Comparison of ENCODE assay signal across 18 mouse cellular contexts in the genomic region with DNA sequence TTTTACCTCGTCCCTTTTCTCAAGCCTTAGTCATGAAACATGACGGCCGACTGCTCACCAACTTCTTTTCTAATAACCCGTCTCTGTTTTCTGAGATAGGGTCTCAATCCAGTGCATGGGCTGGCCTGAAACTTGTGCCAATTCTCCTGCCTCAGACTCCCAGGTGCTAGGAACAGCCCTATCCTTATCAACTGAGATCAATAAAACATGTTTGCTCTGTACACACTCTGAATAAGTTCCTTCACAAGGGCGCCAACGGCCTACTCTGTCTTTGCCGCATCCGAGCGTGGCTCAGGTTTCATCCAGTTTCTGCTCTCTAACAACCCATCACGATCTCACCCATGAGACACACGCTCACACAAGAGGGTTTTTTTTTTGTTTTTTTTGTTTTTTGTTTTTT.
"Had no signal": no experiment of that assay in that cellular context is flagged by ENCODE, and none has a peak within 500 bp of the region (broad histone marks: within the 10 kb centered on the region; RNA-seq: fewer than 3 reads in every experiment).

No protein-coding gene starts in this region.

- H3K9ac ChIP-seq: limb, embryonic 13.5 days; liver, embryonic 12.5 days; liver, embryonic 15.5 days; lung, embryonic 14.5 days; midbrain, embryonic 13.5 days had no signal

- H3K27me3 ChIP-seq: limb, embryonic 13.5 days; liver, embryonic 12.5 days; liver, embryonic 15.5 days; megakaryocyte, embryonic 14.5 days; midbrain, embryonic 13.5 days had no signal

- DNase-seq: kidney, adult 2 months; layer of hippocampus, adult 9-11 months; lung, embryonic 14.5 days; lung, postnatal 10 days; lung, postnatal 36 days; thymus, postnatal 25 days had no signal

- ATAC-seq: inflammation-experienced regulatory T-cells, adult 6 months; liver, embryonic 12.5 days; midbrain, embryonic 13.5 days; midbrain, embryonic 16.5 days had no signal

- H3K4me3 ChIP-seq: layer of hippocampus, adult 2 months; limb, embryonic 10.5 days; limb, embryonic 13.5 days; liver, embryonic 12.5 days; liver, embryonic 15.5 days; megakaryocyte, embryonic 14.5 days; midbrain, embryonic 10.5 days; midbrain, embryonic 13.5 days; myocyte had no signal

- H3K9me3 ChIP-seq: limb, embryonic 10.5 days; liver, embryonic 12.5 days; liver, embryonic 15.5 days; midbrain, embryonic 10.5 days; midbrain, embryonic 13.5 days had no signal

- H3K4me1 ChIP-seq: limb, embryonic 10.5 days; limb, embryonic 13.5 days; liver, embryonic 12.5 days; liver, embryonic 15.5 days; megakaryocyte, embryonic 14.5 days; midbrain, embryonic 13.5 days had no signal

- H3K4me2 ChIP-seq: limb, embryonic 13.5 days; liver, embryonic 12.5 days; liver, embryonic 15.5 days; lung, embryonic 14.5 days; midbrain, embryonic 13.5 days had no signal

- H3K27ac ChIP-seq: kidney, postnatal 0 days; layer of hippocampus, adult 2 months; limb, embryonic 10.5 days; limb, embryonic 13.5 days; liver, embryonic 12.5 days; liver, embryonic 15.5 days; midbrain, embryonic 13.5 days had no signal
